Mouse (Mus musculus) midbrain, embryonic 10.5 days (tissue): Measurements from ENCODE around the gene Rbm47. TPM values are rescaled to one million over a fixed set of nuclear protein-coding genes. Genes with fewer than 3 reads are reported as not detected.

Source experiments
- DNase-seq: peaks from one replicate; pipeline ENCODE4 v3.0.0-alpha.2; 2017; ENCODE audit warnings: low spot score
- H3K27ac ChIP-seq: fragments of 300-500 bp; sonication (generic); replicated peaks from 2 replicates; pipeline ENCODE4 v1.5.1; 2016; ENCODE audit warnings: mild to moderate bottlenecking
- H3K27me3 ChIP-seq: fragments of 300-500 bp; sonication (generic); 2 replicates; pipeline ENCODE4 v1.6.1; 2016; ENCODE audit warnings: low read depth, mild to moderate bottlenecking; ENCODE audit not compliant: poor library complexity, severe bottlenecking
- H3K36me3 ChIP-seq: fragments of 300-500 bp; sonication (generic); 2 replicates; pipeline ENCODE4 v1.6.1; 2016; ENCODE audit warnings: mild to moderate bottlenecking, moderate library complexity
- H3K4me1 ChIP-seq: fragments of 300-500 bp; sonication (generic); 2 replicates; pipeline ENCODE4 v1.6.1; 2016
- H3K4me3 ChIP-seq: fragments of 300-500 bp; sonication (generic); 2 replicates; pipeline ENCODE4 v1.5.1; 2016; ENCODE audit warnings: mild to moderate bottlenecking, moderate library complexity
- H3K9me3 ChIP-seq: fragments of 300-500 bp; sonication (generic); replicated peaks from 2 replicates; pipeline ENCODE4 v1.6.1; 2016; ENCODE audit warnings: mild to moderate bottlenecking
- WGBS: fragments of 180-500 bp; shearing (Covaris S2); methylation state at CpG from one replicate; pipeline ENCODE4 v1.1.7; 2016; 5-methylcytosine and 5-hydroxymethylcytosine counted together
- polyA plus RNA-seq: library from polyadenylated mRNA; unstranded; fragments of >200 nt; fragmentation: Nextera tagmentation; extraction: Ambion mirVana; gene quantifications from 2 replicates; pipeline ENCODE4 v1.2.1, GENCODE M21; 2016

The Rbm47 gene
- polyA plus RNA-seq, 1 experiment from 2014 or later = 1.9 TPM

GRCm38 (mm10) chr5:66039813-66040212 is 133.1 kb downstream of the Rbm47 start:
- no peak for DNase-seq
- Histone ChIP-seq H3K27me3 (no peaks in the 10 kb centered on the region), H3K9me3 (no peaks in the 10 kb centered on the region), H3K4me3 (no peak overlapping the region), H3K27ac (no peak overlapping the region), H3K36me3 (no peaks in the 10 kb centered on the region), H3K4me1 (no peaks in the 10 kb centered on the region)
- WGBS = 96% methylated on average over 2 of the region's 2 CpGs

GRCm38 (mm10) chr5:66037066-66037465 is 135.9 kb downstream of the Rbm47 start:
- H3K27ac ChIP-seq = no peak overlapping the region
- 78% methylated on average over 6 of the region's 6 CpGs for WGBS
- no peaks in the 10 kb centered on the region for H3K36me3 ChIP-seq
- no peaks in the 10 kb centered on the region for H3K4me1 ChIP-seq
- H3K9me3 ChIP-seq = no peaks in the 10 kb centered on the region
- no peak overlapping the region for H3K4me3 ChIP-seq
- H3K27me3 ChIP-seq = no peaks in the 10 kb centered on the region
- DNase-seq = no peak

GRCm38 (mm10) chr5:66036440-66037054 is 136.4 kb downstream of the Rbm47 start:
- H3K27ac ChIP-seq = no peak overlapping the region
- WGBS = 42% methylated on average over 7 of the region's 7 CpGs
- no peaks in the 10 kb centered on the region for H3K9me3 ChIP-seq
- H3K4me1 ChIP-seq = no peaks in the 10 kb centered on the region
- no peak overlapping the region for H3K4me3 ChIP-seq
- DNase-seq = no peak
- no peaks in the 10 kb centered on the region for H3K36me3 ChIP-seq
- H3K27me3 ChIP-seq = no peaks in the 10 kb centered on the region

- Histone ChIP-seq H3K36me3 (no peaks in the 10 kb centered on the region), H3K27ac (no peak overlapping the region), H3K9me3 (no peaks in the 10 kb centered on the region), H3K4me3 (no peak overlapping the region), H3K4me1 (no peaks in the 10 kb centered on the region), H3K27me3 (no peaks in the 10 kb centered on the region)
- no peak for DNase-seq
- WGBS = 64% methylated on average over 14 of the region's 14 CpGs
These were observed 138.3 kb downstream of the Rbm47 start for GRCm38 (mm10) chr5:66034375-66035195.

- no peaks in the 10 kb centered on the region for H3K36me3 ChIP-seq
- no peaks in the 10 kb centered on the region for H3K4me1 ChIP-seq
- no peaks in the 10 kb centered on the region for H3K9me3 ChIP-seq
- H3K27me3 ChIP-seq = no peaks in the 10 kb centered on the region
- DNase-seq = no peak
- no peak overlapping the region for H3K27ac ChIP-seq
- WGBS = 94% methylated on average over 1 of the region's 1 CpGs
- H3K4me3 ChIP-seq = no peak overlapping the region
These were observed 140.1 kb downstream of the Rbm47 start for GRCm38 (mm10) chr5:66032826-66033225.

GRCm38 (mm10) chr5:66031699-66032098 is 141.2 kb downstream of the Rbm47 start:
- DNase-seq = no peak
- WGBS = 84% methylated on average over 5 of the region's 5 CpGs
- no peak overlapping the region for H3K27ac ChIP-seq

GRCm38 (mm10) chr5:66028232-66028631 is 144.7 kb downstream of the Rbm47 start:
- H3K27ac ChIP-seq = no peak overlapping the region
- no peaks in the 10 kb centered on the region for H3K4me1 ChIP-seq
- no peaks in the 10 kb centered on the region; the same call in 1 of the 2 replicates for H3K36me3 ChIP-seq
- no peak for DNase-seq
- no peaks in the 10 kb centered on the region for H3K27me3 ChIP-seq
- H3K9me3 ChIP-seq = peaks cover 19% of the 10 kb centered on the region
- no peak overlapping the region for H3K4me3 ChIP-seq
- 91% methylated on average over 5 of the region's 5 CpGs for WGBS

More at GRCm38 (mm10) chr5:66031699-66032098, 141.2 kb downstream of the Rbm47 start:
- no peaks in the 10 kb centered on the region for H3K36me3 ChIP-seq
- H3K4me1 ChIP-seq = no peaks in the 10 kb centered on the region
- no peaks in the 10 kb centered on the region for H3K27me3 ChIP-seq
- peaks cover 6% of the 10 kb centered on the region for H3K9me3 ChIP-seq
- no peak overlapping the region for H3K4me3 ChIP-seq

GRCm38 (mm10) chr5:66027206-66027605 is 145.7 kb downstream of the Rbm47 start:
- Histone ChIP-seq H3K36me3 (no peaks in the 10 kb centered on the region; the same call in 1 of the 2 replicates), H3K4me1 (no peaks in the 10 kb centered on the region), H3K27me3 (no peaks in the 10 kb centered on the region), H3K9me3 (peaks cover 19% of the 10 kb centered on the region), H3K27ac (no peak overlapping the region), H3K4me3 (no peak overlapping the region)
- no peak for DNase-seq
- WGBS = 91% methylated on average over 8 of the region's 8 CpGs

GRCm38 (mm10) chr5:66026796-66027195 is 146.1 kb downstream of the Rbm47 start:
- Histone ChIP-seq H3K9me3 (peaks cover 19% of the 10 kb centered on the region), H3K36me3 (no peaks in the 10 kb centered on the region; the same call in 1 of the 2 replicates)

GRCm38 (mm10) chr5:66015449-66015961 is 157.4 kb downstream of the Rbm47 start:
- no peaks in the 10 kb centered on the region for H3K36me3 ChIP-seq
- H3K27me3 ChIP-seq = no peaks in the 10 kb centered on the region
- H3K4me1 ChIP-seq = no peaks in the 10 kb centered on the region
- no peak overlapping the region for H3K27ac ChIP-seq
- H3K4me3 ChIP-seq = no peak overlapping the region
- DNase-seq = no peak
- 91% methylated on average over 2 of the region's 2 CpGs for WGBS
- H3K9me3 ChIP-seq = no peaks in the 10 kb centered on the region

More at GRCm38 (mm10) chr5:66026796-66027195, 146.1 kb downstream of the Rbm47 start:
- WGBS = 98% methylated on average over 31 of the region's 31 CpGs
- Histone ChIP-seq H3K4me1 (no peaks in the 10 kb centered on the region), H3K27ac (no peak overlapping the region), H3K4me3 (no peak overlapping the region), H3K27me3 (no peaks in the 10 kb centered on the region)
- DNase-seq = no peak

GRCm38 (mm10) chr5:66014437-66014836 is 158.5 kb downstream of the Rbm47 start:
- Histone ChIP-seq H3K27me3 (no peaks in the 10 kb centered on the region), H3K27ac (no peak overlapping the region), H3K4me1 (no peaks in the 10 kb centered on the region), H3K4me3 (no peak overlapping the region), H3K9me3 (no peaks in the 10 kb centered on the region), H3K36me3 (no peaks in the 10 kb centered on the region)
- 87% methylated on average over 2 of the region's 2 CpGs for WGBS
- no peak for DNase-seq

GRCm38 (mm10) chr5:66013999-66014398 is 158.9 kb downstream of the Rbm47 start:
- no peak overlapping the region for H3K27ac ChIP-seq
- 86% methylated on average over 3 of the region's 3 CpGs for WGBS
- H3K4me1 ChIP-seq = no peaks in the 10 kb centered on the region
- no peaks in the 10 kb centered on the region for H3K9me3 ChIP-seq
- no peak for DNase-seq
- H3K4me3 ChIP-seq = no peak overlapping the region
- H3K36me3 ChIP-seq = no peaks in the 10 kb centered on the region
- H3K27me3 ChIP-seq = no peaks in the 10 kb centered on the region
